Mouse (Mus musculus) CH12.LX (cell line): ENCODE data around the gene Slc25a18. TPM values are rescaled to one million over a fixed set of nuclear protein-coding genes. Genes with fewer than 3 reads are reported as not detected.

ENCODE experiments used
- DNase-seq: peaks from one replicate; pipeline ENCODE4 v3.0.0-alpha.2; 2013; ENCODE audit errors: extremely low read depth
- H3K27ac ChIP-seq: 2 replicates; pipeline ENCODE4 v1.5.1; 2012; ENCODE audit warnings: low read depth, mild to moderate bottlenecking, control low read depth, moderate library complexity; ENCODE audit not compliant: insufficient read depth
- H3K27me3 ChIP-seq: replicated peaks from 2 replicates; pipeline ENCODE3; 2012; ENCODE audit warnings: inconsistent platforms
- H3K36me3 ChIP-seq, 2 experiments: replicated peaks in 1 of 2; 2 replicates each; pipeline versions ENCODE3 to v1.6.1; 2012; ENCODE audit warnings: inconsistent platforms in 1 of 2, low read length in 1 of 2, mild to moderate bottlenecking in 1 of 2, mixed read lengths in 1 of 2, moderate library complexity in 1 of 2; ENCODE audit not compliant: control insufficient read depth in 1 of 2, insufficient read depth in 1 of 2
- H3K4me1 ChIP-seq, 2 experiments: 2 replicates each; pipeline ENCODE4 v1.6.1; 2012; ENCODE audit warnings: inconsistent platforms in 1 of 2, moderate library complexity in 1 of 2; ENCODE audit not compliant: insufficient read depth in 2 of 2, control insufficient read depth in 1 of 2
- H3K4me2 ChIP-seq: 2 replicates; pipeline ENCODE4 v1.6.1; 2012; ENCODE audit warnings: low read depth, mild to moderate bottlenecking, control low read depth; ENCODE audit not compliant: poor library complexity, insufficient read depth, severe bottlenecking
- H3K4me3 ChIP-seq, 3 experiments: fragments of 150-350 bp in 1 of 3; sonication (generic) in 1 of 3; replicated peaks in 1 of 3; 2 replicates each; pipeline versions ENCODE3 to v1.5.1; 2011 to 2012; ENCODE audit warnings: low read depth in 2 of 3, low read length in 2 of 3, mild to moderate bottlenecking in 2 of 3, moderate library complexity in 2 of 3, control low read depth in 1 of 3, improper control_type of control experiment in 1 of 3, inconsistent platforms in 1 of 3, mixed read lengths in 1 of 3; ENCODE audit not compliant: poor library complexity in 1 of 3
- H3K79me2 ChIP-seq: replicated peaks from 2 replicates; pipeline ENCODE4 v1.6.1; 2012; ENCODE audit warnings: mild to moderate bottlenecking, moderate library complexity; ENCODE audit not compliant: control insufficient read depth, poor library complexity, insufficient read depth, severe bottlenecking; ENCODE audit errors: extremely low read depth
- H3K9ac ChIP-seq: 2 replicates; pipeline ENCODE4 v1.6.1; 2012; ENCODE audit warnings: low read depth, mild to moderate bottlenecking, control low read depth, moderate library complexity; ENCODE audit not compliant: insufficient read depth
- H3K9me3 ChIP-seq: replicated peaks from 2 replicates; pipeline ENCODE3; 2012; ENCODE audit warnings: low read length, inconsistent platforms, mixed read lengths
- BHLHE40 ChIP-seq: IDR thresholded peaks from 2 replicates; pipeline ENCODE4 v1.6.1; 2011; ENCODE audit warnings: mild to moderate bottlenecking, low read depth, low read length, improper control_type of control experiment
- CHD1 ChIP-seq: IDR thresholded peaks from 2 replicates; pipeline ENCODE4 v1.6.1; 2012; ENCODE audit warnings: low read depth, low read length, improper control_type of control experiment, inconsistent platforms
- CHD2 ChIP-seq: IDR thresholded peaks from 2 replicates; pipeline ENCODE4 v1.6.1; 2011; ENCODE audit warnings: low read length, improper control_type of control experiment
- CTCF ChIP-seq, 2 experiments: IDR thresholded peaks in 1 of 2; conservative IDR thresholded peaks in 1 of 2; 2 replicates each; pipeline ENCODE4 v1.5.1; 2011 to 2012; ENCODE audit warnings: low read depth in 2 of 2, low read length in 2 of 2, improper control_type of control experiment in 1 of 2, inconsistent platforms in 1 of 2, mild to moderate bottlenecking in 1 of 2, moderate library complexity in 1 of 2
- E2F4 ChIP-seq: IDR thresholded peaks from 2 replicates; pipeline ENCODE4 v1.6.1; 2011; ENCODE audit warnings: low read depth, low read length, improper control_type of control experiment; ENCODE audit not compliant: insufficient replicate concordance
- EP300 ChIP-seq: IDR thresholded peaks from 2 replicates; pipeline ENCODE4 v1.6.1; 2011; ENCODE audit warnings: low read length, improper control_type of control experiment
- ETS1 ChIP-seq: conservative IDR thresholded peaks from 2 replicates; pipeline ENCODE4 v1.6.1; 2012; ENCODE audit warnings: low read depth, mild to moderate bottlenecking, inconsistent platforms, low read length, improper control_type of control experiment, moderate library complexity
- HCFC1 ChIP-seq: IDR thresholded peaks from 2 replicates; pipeline ENCODE4 v1.6.1; 2012; ENCODE audit warnings: low read depth, mild to moderate bottlenecking, inconsistent platforms, low read length, improper control_type of control experiment
- IRF4 ChIP-seq: IDR thresholded peaks from 2 replicates; pipeline ENCODE4 v1.6.1; 2014; ENCODE audit warnings: low read depth, mild to moderate bottlenecking, inconsistent platforms, low read length, improper control_type of control experiment
- JUN ChIP-seq: IDR thresholded peaks from 2 replicates; pipeline ENCODE4 v1.6.1; 2011; ENCODE audit warnings: low read depth, mild to moderate bottlenecking, low read length, improper control_type of control experiment, moderate library complexity; ENCODE audit not compliant: insufficient read depth
- JUND ChIP-seq: conservative IDR thresholded peaks from 2 replicates; pipeline ENCODE4 v1.6.1; 2011; ENCODE audit warnings: low read depth, low read length, improper control_type of control experiment
- MAX ChIP-seq: IDR thresholded peaks from 2 replicates; pipeline ENCODE4 v1.6.1; 2011; ENCODE audit warnings: low read length, improper control_type of control experiment
- MEF2A ChIP-seq: IDR thresholded peaks from 2 replicates; pipeline ENCODE4 v1.6.1; 2014; ENCODE audit warnings: low read depth, mild to moderate bottlenecking, inconsistent platforms, low read length, improper control_type of control experiment, borderline replicate concordance
- MYC ChIP-seq: IDR thresholded peaks from 2 replicates; pipeline ENCODE4 v1.6.1; 2011; ENCODE audit warnings: low read depth, mild to moderate bottlenecking, improper control_type of control experiment, low read length
- NELFE ChIP-seq: IDR thresholded peaks from 2 replicates; pipeline ENCODE4 v1.6.1; 2011; ENCODE audit warnings: low read depth, low read length, improper control_type of control experiment
- PAX5 ChIP-seq: IDR thresholded peaks from 2 replicates; pipeline ENCODE4 v1.6.1; 2012; ENCODE audit warnings: low read length, inconsistent platforms, mixed read lengths
- POLR2AphosphoS2 ChIP-seq: IDR thresholded peaks from 2 replicates; pipeline ENCODE4 v1.6.1; 2011; ENCODE audit warnings: low read depth, low read length, improper control_type of control experiment
- SIN3A ChIP-seq: IDR thresholded peaks from 2 replicates; pipeline ENCODE4 v1.6.1; 2012; ENCODE audit warnings: low read length, improper control_type of control experiment, inconsistent platforms
- SMC3 ChIP-seq: IDR thresholded peaks from 2 replicates; pipeline ENCODE4 v1.6.1; 2011; ENCODE audit warnings: low read depth, low read length, improper control_type of control experiment
- TBP ChIP-seq: conservative IDR thresholded peaks from 2 replicates; pipeline ENCODE4 v1.6.1; 2011; ENCODE audit warnings: low read depth, low read length, improper control_type of control experiment
- TCF12 ChIP-seq: IDR thresholded peaks from 2 replicates; pipeline ENCODE4 v1.6.1; 2014; ENCODE audit warnings: low read depth, mild to moderate bottlenecking, inconsistent platforms, low read length, improper control_type of control experiment
- USF1 ChIP-seq: IDR thresholded peaks from 2 replicates; pipeline ENCODE4 v1.6.1; 2014; ENCODE audit warnings: low read depth, mild to moderate bottlenecking, inconsistent platforms, low read length, improper control_type of control experiment
- USF2 ChIP-seq: conservative IDR thresholded peaks from 2 replicates; pipeline ENCODE4 v1.6.1; 2011; ENCODE audit warnings: low read depth, low read length, improper control_type of control experiment
- ZKSCAN1 ChIP-seq: IDR thresholded peaks from 2 replicates; pipeline ENCODE4 v1.6.1; 2012; ENCODE audit warnings: low read depth, inconsistent platforms, low read length, improper control_type of control experiment, borderline replicate concordance
- ZNF384 ChIP-seq: IDR thresholded peaks from 2 replicates; pipeline ENCODE4 v1.6.1; 2012; ENCODE audit warnings: low read depth, low read length, improper control_type of control experiment, inconsistent platforms
- dilution Hi-C: fragments of 300-500 bp; cut with MboI; formaldehyde crosslinking; loops from 2 replicates; pipeline ENCODE4 v1.14.3; 2020; ENCODE audit warnings: low sequenced_read_pairs; ENCODE audit not compliant: extremely low pct_unique_long_range_greater_than_20kb, extremely low pct_ligation_motif_present
- in situ Hi-C: fragments of 300-500 bp; cut with MboI; formaldehyde crosslinking; loops from 3 replicates; pipeline ENCODE4 v1.14.3; 2019; ENCODE audit warnings: low sequenced_read_pairs, low pct_ligation_motif_present, low pct_unique_long_range_greater_than_20kb, mixed read lengths
- polyA plus RNA-seq: library from polyadenylated mRNA; unstranded; fragments of >175 nt; gene quantifications from 2 replicates; pipeline ENCODE4 v1.2.1, GENCODE M21; 2012; ENCODE audit warnings: low read depth; ENCODE audit not compliant: insufficient read length
- total RNA-seq, 2 experiments: library from RNA; depleted of rRNA; stranded (reverse); fragments of 300-350 nt in 1 of 2; fragments of >200 nt in 1 of 2; gene quantifications; 2 replicates each; pipeline ENCODE4 v1.2.3; 2012 to 2014

Gene Slc25a18
- total and polyA plus RNA-seq, 3 experiments = 0.08 to 0.51 (median 0.19) TPM

- no peak overlapping the region for H3K27ac ChIP-seq
- no peak overlapping the region for H3K4me2 ChIP-seq
- peaks cover 38% of the 10 kb centered on the region for H3K79me2 ChIP-seq
- peak; percentile 60 for TF ChIP-seq JUN
- TF ChIP-seq IRF4 = peak; percentile 90
- no peak for TF ChIP-seq CHD1
- no peak for TF ChIP-seq MAX
- no peak for TF ChIP-seq CTCF (conservative IDR thresholded peaks at IDR 0.05 in 1 of 2, IDR thresholded peaks at IDR 0.05 in 1 of 2; ENCODE audit: low read depth in 2 of 2, low read length in 2 of 2)
- no peak for TF ChIP-seq BHLHE40
- TF ChIP-seq POLR2AphosphoS2 = no peak
- no peak for TF ChIP-seq ZNF384
- TF ChIP-seq TBP = no peak
- TF ChIP-seq USF2 = no peak
- TF ChIP-seq PAX5 = no peak
- 0 out of 2 replicates have a peak, but pooled peaks have one; percentile 42 for TF ChIP-seq SIN3A
- no peak for TF ChIP-seq USF1
- TF ChIP-seq EP300 = peak; percentile 67
- TF ChIP-seq NELFE = no peak
- no peak for TF ChIP-seq ZKSCAN1
- TF ChIP-seq MEF2A = no peak
- TF ChIP-seq HCFC1 = no peak
- no peak for TF ChIP-seq MYC
- no peak for TF ChIP-seq TCF12
- TF ChIP-seq JUND = peak; percentile 77
- TF ChIP-seq E2F4 = no peak
- TF ChIP-seq CHD2 = no peak
- no peak for TF ChIP-seq SMC3
- TF ChIP-seq ETS1 = no peak; the same call in 1 of the 2 replicates
- TF ChIP-seq, all 38 proteins: peak for 5
- DNase-seq = no peak
- Histone ChIP-seq H3K9me3 (peaks cover 17% of the 10 kb centered on the region), H3K9ac (no peak overlapping the region), H3K27me3 (no peaks in the 10 kb centered on the region), H3K4me3 (no peak overlapping the region), H3K4me1 (peaks cover 6 to 23% of the 10 kb centered on the region in 2 experiments; a peak in 3 of 4 replicates), H3K36me3 (peaks cover 18 to 28% of the 10 kb centered on the region in 2 experiments)
- in situ Hi-C loops = no loop called here
- dilution Hi-C loops = no loop called here
Measured at GRCm38 (mm10) chr6:120819294-120819693, 45.9 kb downstream of the Slc25a18 start.
